Comparison of ENCODE assay signal across 10 mouse cellular contexts in the genomic region with DNA sequence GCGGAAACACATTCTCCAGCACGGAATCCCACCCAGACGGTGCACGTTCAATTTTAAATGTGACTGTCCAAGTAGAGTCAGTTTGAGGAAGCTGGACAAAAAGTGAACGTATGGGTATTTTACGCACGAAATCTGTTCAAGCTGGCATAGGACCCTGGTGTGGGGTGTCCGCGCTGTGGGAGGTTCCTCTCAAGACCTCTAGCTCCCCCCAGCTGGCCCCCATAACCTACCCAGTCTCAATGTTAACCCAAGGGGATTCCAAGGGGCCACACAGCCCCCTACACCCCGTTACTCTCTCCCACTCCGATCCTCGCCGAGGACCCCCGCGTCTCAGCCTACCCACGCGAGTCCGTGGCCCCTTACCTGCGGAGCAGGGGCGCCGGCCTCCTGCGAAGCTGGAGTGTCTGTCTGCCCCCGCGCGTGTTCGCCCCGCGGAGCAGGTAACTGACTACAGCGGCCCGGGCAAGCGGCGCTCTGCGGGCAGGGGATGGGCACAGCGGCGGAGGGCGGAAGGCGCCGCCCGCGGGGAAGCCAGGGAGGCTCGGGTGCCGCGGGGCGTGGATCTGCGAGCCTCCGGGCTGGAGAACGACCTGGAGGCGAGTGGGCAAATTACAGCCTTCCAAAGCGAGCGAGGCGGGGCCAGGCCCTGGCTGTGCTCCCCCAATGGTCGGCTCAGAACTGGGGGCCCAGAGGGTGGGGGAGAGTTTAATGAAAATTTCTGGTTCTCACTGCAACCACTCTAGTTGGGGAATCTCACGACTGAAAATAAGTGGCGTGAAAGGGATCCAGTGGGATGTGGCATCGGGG. TPM values are rescaled to one million over a fixed set of nuclear protein-coding genes. Genes with fewer than 3 reads are reported as not detected.
DNase-seq lines count a peak whose midpoint lies in the region; ATAC-seq and TF ChIP-seq lines count a peak whose summit lies in the region.
"Not testable (repeated sequence)": the region's sequence is repeated elsewhere in the genome, so short reads cannot be mapped to it uniquely, and the experiment has no call there.
"Had no signal": no experiment of that assay in that cellular context is flagged by ENCODE, and none has a peak within 500 bp of the region (broad histone marks: within the 10 kb centered on the region; RNA-seq: fewer than 3 reads in every experiment).

No protein-coding gene starts in this region.

- in situ Hi-C loops in ES-E14 (cut with MboI; ENCODE audit: low sequenced_read_pairs in 2 of 2, unreplicated experiment in 2 of 2): not testable (repeated sequence)

- H3K9me3 ChIP-seq in ES-E14 (ENCODE audit: control insufficient read depth, insufficient read depth, low read depth, low read length); embryonic facial prominence, embryonic 11.5 days (replicated peaks; ENCODE audit: control insufficient read depth, low read length); hindbrain, embryonic 13.5 days; lung, embryonic 14.5 days (ENCODE audit: low read depth, low read length); stomach, embryonic 16.5 days (replicated peaks; ENCODE audit: control insufficient read depth, low read length): not testable (repeated sequence)

- not testable (repeated sequence) for H3K4me1 ChIP-seq in ES-E14 (ENCODE audit: control insufficient read depth in 2 of 2, insufficient read depth in 2 of 2, low read length in 2 of 2, poor library complexity in 1 of 2); embryonic facial prominence, embryonic 11.5 days (ENCODE audit: control insufficient read depth, insufficient read depth, low read length); lung, embryonic 14.5 days (ENCODE audit: insufficient read depth)
- peaks cover 31% of the 10 kb centered on the region for H3K4me1 ChIP-seq in hindbrain, embryonic 13.5 days (replicated peaks)
- peaks cover 16% of the 10 kb centered on the region for H3K4me1 ChIP-seq in stomach, embryonic 16.5 days (ENCODE audit: control insufficient read depth, insufficient read depth, low read length)

- H3K27me3 ChIP-seq in embryonic facial prominence, embryonic 11.5 days (ENCODE audit: control insufficient read depth, insufficient read depth, low read length): peaks cover 31% of the 10 kb centered on the region
- H3K27me3 ChIP-seq in hindbrain, embryonic 13.5 days: peaks cover 70% of the 10 kb centered on the region
- peaks cover 57% of the 10 kb centered on the region for H3K27me3 ChIP-seq in lung, embryonic 14.5 days (ENCODE audit: insufficient read depth, low read length)
- peaks cover 23% of the 10 kb centered on the region for H3K27me3 ChIP-seq in stomach, embryonic 16.5 days (ENCODE audit: control insufficient read depth, insufficient read depth, low read length)

- under 1% methylated on average over 54 of the region's 55 CpGs for WGBS in embryonic facial prominence, embryonic 11.5 days
- WGBS in hindbrain, embryonic 13.5 days: 1% methylated on average over 54 of the region's 55 CpGs
- 1% methylated on average over 54 of the region's 55 CpGs for WGBS in lung, embryonic 14.5 days
- 1% methylated on average over 54 of the region's 55 CpGs for WGBS in stomach, embryonic 16.5 days

- not testable (repeated sequence) for TF ChIP-seq CTCF in lung, embryonic 14.5 days (IDR thresholded peaks at IDR 0.05; ENCODE audit: low read depth)

- DNase-seq in ES-E14 (ENCODE audit: low read depth, low spot score): not testable (repeated sequence)
- peak; percentile 19 for DNase-seq in embryonic facial prominence, embryonic 11.5 days (ENCODE audit: low spot score)
- peak; percentile 84 for DNase-seq in heart, adult 11 months
- DNase-seq in kidney, postnatal 10 days: peak; percentile 29
- peak; percentile 32 for DNase-seq in lung, embryonic 14.5 days
- peak; percentile 46 for DNase-seq in neural tube, embryonic 10.5 days (ENCODE audit: extremely low spot score, low spot score)

- peak overlapping the region; percentile 38 to 39; a peak in 3 of 4 replicates for H3K4me3 ChIP-seq in ES-E14 (ENCODE audit: insufficient read depth in 1 of 2, low read depth in 1 of 2, low read length in 2 of 2, poor library complexity in 1 of 2, severe bottlenecking in 1 of 2)
- H3K4me3 ChIP-seq in embryonic facial prominence, embryonic 11.5 days (ENCODE audit: low read depth, low read length): peak overlapping the region; percentile 14; the same call in 1 of the 2 replicates
- peak overlapping the region; percentile 16; the same call in 1 of the 2 replicates for H3K4me3 ChIP-seq in hindbrain, embryonic 13.5 days
- peak overlapping the region; percentile 15; the same call in 1 of the 2 replicates for H3K4me3 ChIP-seq in lung, embryonic 14.5 days (ENCODE audit: low read depth, low read length)
- peak overlapping the region; percentile 20 for H3K4me3 ChIP-seq in stomach, embryonic 16.5 days (replicated peaks; ENCODE audit: low read length)

- not testable (repeated sequence) for ATAC-seq in embryonic facial prominence, embryonic 11.5 days (replicated peaks; ENCODE audit: insufficient number of reproducible peaks, low FRiP score, low TSS enrichment, low read depth); hindbrain, embryonic 13.5 days (ENCODE audit: low FRiP score); lung, embryonic 14.5 days (ENCODE audit: insufficient read depth); stomach, embryonic 16.5 days (ENCODE audit: insufficient read depth, low FRiP score)

- not testable (repeated sequence) for H3K9ac ChIP-seq in ES-E14 (ENCODE audit: insufficient read depth, low read depth, low read length, poor library complexity, severe bottlenecking); embryonic facial prominence, embryonic 11.5 days (replicated peaks; ENCODE audit: low read length); hindbrain, embryonic 13.5 days; lung, embryonic 14.5 days; stomach, embryonic 16.5 days (ENCODE audit: low read length)

- H3K27ac ChIP-seq in ES-E14 (ENCODE audit: insufficient read depth, low read depth, low read length, poor library complexity, severe bottlenecking); embryonic facial prominence, embryonic 11.5 days (replicated peaks; ENCODE audit: low read depth, low read length); hindbrain, embryonic 13.5 days; lung, embryonic 14.5 days (ENCODE audit: low read depth); stomach, embryonic 16.5 days (ENCODE audit: low read length): not testable (repeated sequence)

- not testable (repeated sequence) for H3K36me3 ChIP-seq in ES-E14 (ENCODE audit: control insufficient read depth, insufficient read depth, low read length, poor library complexity, severe bottlenecking); embryonic facial prominence, embryonic 11.5 days (replicated peaks; ENCODE audit: control insufficient read depth, insufficient read depth, low read depth, low read length); hindbrain, embryonic 13.5 days; lung, embryonic 14.5 days (ENCODE audit: insufficient read depth); stomach, embryonic 16.5 days (ENCODE audit: control insufficient read depth, insufficient read depth, low read length)

- H3K4me2 ChIP-seq in embryonic facial prominence, embryonic 11.5 days (ENCODE audit: low read depth, low read length): peak overlapping the region; percentile 13; the same call in 1 of the 2 replicates
- H3K4me2 ChIP-seq in hindbrain, embryonic 13.5 days: peak overlapping the region; percentile 25; the same call in 1 of the 2 replicates
- H3K4me2 ChIP-seq in lung, embryonic 14.5 days: peak overlapping the region; percentile 84
- peak overlapping the region; percentile 93; the same call in 1 of the 2 replicates for H3K4me2 ChIP-seq in stomach, embryonic 16.5 days (ENCODE audit: low read depth, low read length)

RNA-seq across cellular contexts. Expression of a gene that starts 2.2 kb away (rescaled TPM):
- total RNA-seq in ES-E14 (2012; rRNA removed): not detected in 2 replicates
- 17.6 and 19.6 TPM in 2 replicates for polyA plus RNA-seq in embryonic facial prominence, embryonic 11.5 days (2014; fragmentation: Nextera tagmentation; extraction: Ambion mirVana)
- polyA plus RNA-seq in hindbrain, embryonic 13.5 days (2015; fragmentation: Nextera tagmentation; extraction: Ambion mirVana): 4.2 and 8.0 TPM in 2 replicates
- 19.1 and 26.0 TPM in 2 replicates for polyA plus RNA-seq in lung, embryonic 14.5 days (2014; fragmentation: Nextera tagmentation; extraction: Ambion mirVana)
- polyA plus RNA-seq in stomach, embryonic 16.5 days (2015; fragmentation: Nextera tagmentation; extraction: Ambion mirVana): 18.7 and 18.9 TPM in 2 replicates

RNA-seq across cellular contexts. Expression of a gene that starts 7.1 kb away (rescaled TPM):
- 13.9 and 25.2 TPM in 2 replicates for total RNA-seq in ES-E14 (2012; rRNA removed)
- 11.3 and 13.6 TPM in 2 replicates for polyA plus RNA-seq in embryonic facial prominence, embryonic 11.5 days (2014; fragmentation: Nextera tagmentation; extraction: Ambion mirVana)
- 1.9 and 2.4 TPM in 2 replicates for polyA plus RNA-seq in hindbrain, embryonic 13.5 days (2015; fragmentation: Nextera tagmentation; extraction: Ambion mirVana)
- 9.3 and 9.4 TPM in 2 replicates for polyA plus RNA-seq in lung, embryonic 14.5 days (2014; fragmentation: Nextera tagmentation; extraction: Ambion mirVana)
- polyA plus RNA-seq in stomach, embryonic 16.5 days (2015; fragmentation: Nextera tagmentation; extraction: Ambion mirVana): 7.9 and 8.7 TPM in 2 replicates
- total RNA-seq: layer of hippocampus, postnatal 14 days had no signal

RNA-seq across cellular contexts. Expression of a gene that starts 7.1 kb away (rescaled TPM):
- 1.3 and 4.4 TPM in 2 replicates for total RNA-seq in ES-E14 (2012; rRNA removed)
- 0.32 and 0.42 TPM in 2 replicates for polyA plus RNA-seq in embryonic facial prominence, embryonic 11.5 days (2014; fragmentation: Nextera tagmentation; extraction: Ambion mirVana)
- 0.61 and 1.0 TPM in 2 replicates for polyA plus RNA-seq in hindbrain, embryonic 13.5 days (2015; fragmentation: Nextera tagmentation; extraction: Ambion mirVana)
- 0.99 and 1.1 TPM in 2 replicates for polyA plus RNA-seq in lung, embryonic 14.5 days (2014; fragmentation: Nextera tagmentation; extraction: Ambion mirVana)
- 0.49 and 0.91 TPM in 2 replicates for polyA plus RNA-seq in stomach, embryonic 16.5 days (2015; fragmentation: Nextera tagmentation; extraction: Ambion mirVana)
- total RNA-seq: layer of hippocampus, postnatal 14 days had no signal
- polyA plus RNA-seq: liver, adult 2 months had no signal

Comparison
In these comparisons a context has a peak if more than half of its experiments do, and no peak if none do; other contexts are left out.
1. H3K4me2 ChIP-seq: peak in every context shown above with its lines; median percentile 93 in stomach, embryonic 16.5 days; 84 in lung, embryonic 14.5 days; 25 in hindbrain, embryonic 13.5 days; 13 in embryonic facial prominence, embryonic 11.5 days.